Mouse (Mus musculus) heart, postnatal 0 days (tissue): ENCODE results near the gene Ntng2. TPM values are rescaled to one million over a fixed set of nuclear protein-coding genes. Genes with fewer than 3 reads are reported as not detected.

Experiments
- ATAC-seq: fragments of 200-750 bp; cut with Nextera tagmentation; 2 replicates; pipeline ENCODE4 v1.8.0; 2017; ENCODE audit warnings: low read depth, moderate number of reproducible peaks, moderate library complexity; ENCODE audit not compliant: insufficient read depth
- DNase-seq: peaks from one replicate; pipeline ENCODE4 v3.0.0-alpha.2; 2016; ENCODE audit warnings: low spot score
- H3K27ac ChIP-seq: fragments of 300-500 bp; sonication (generic); 2 replicates; pipeline ENCODE4 v1.5.1; 2014; ENCODE audit warnings: low read depth, mild to moderate bottlenecking
- H3K27me3 ChIP-seq: fragments of 300-500 bp; sonication (generic); 2 replicates; pipeline ENCODE4 v1.6.1; 2014; ENCODE audit warnings: low read length, mixed read lengths; ENCODE audit not compliant: control insufficient read depth, insufficient read depth
- H3K36me3 ChIP-seq: fragments of 300-500 bp; sonication (generic); replicated peaks from 2 replicates; pipeline ENCODE4 v1.6.1; 2014; ENCODE audit warnings: low read length, mixed read lengths; ENCODE audit not compliant: control insufficient read depth, insufficient read depth
- H3K4me1 ChIP-seq: fragments of 300-500 bp; sonication (generic); 2 replicates; pipeline ENCODE4 v1.6.1; 2014; ENCODE audit warnings: antibody characterized with exemption; ENCODE audit not compliant: control insufficient read depth, insufficient read depth
- H3K4me2 ChIP-seq: fragments of 300-500 bp; sonication (generic); 2 replicates; pipeline ENCODE4 v1.6.1; 2014; ENCODE audit warnings: low read depth, mild to moderate bottlenecking, low read length, moderate library complexity
- H3K4me3 ChIP-seq: fragments of 300-500 bp; sonication (generic); 2 replicates; pipeline ENCODE4 v1.5.1; 2014; ENCODE audit warnings: low read depth, low read length
- H3K9ac ChIP-seq: fragments of 300-500 bp; sonication (generic); replicated peaks from 2 replicates; pipeline ENCODE4 v1.6.1; 2014; ENCODE audit warnings: low read depth, low read length, mixed read lengths
- H3K9me3 ChIP-seq: fragments of 300-500 bp; sonication (generic); replicated peaks from 2 replicates; pipeline ENCODE4 v1.6.1; 2016; ENCODE audit warnings: low read length; ENCODE audit not compliant: control insufficient read depth
- CTCF ChIP-seq: IDR thresholded peaks from 2 replicates; pipeline ENCODE4 v1.5.1; 2016; ENCODE audit warnings: antibody characterized with exemption, control low read depth, low read depth
- EP300 ChIP-seq: IDR thresholded peaks from 2 replicates; pipeline ENCODE4 v1.6.1; 2016; ENCODE audit warnings: antibody characterized with exemption, low read depth
- WGBS: fragments of 180-500 bp; shearing (Covaris S2); extraction: QIAGEN DNeasy Blood & Tissue Kit; methylation state at CpG from one replicate; pipeline ENCODE4 v1.1.7; 2014; 5-methylcytosine and 5-hydroxymethylcytosine counted together
- polyA plus RNA-seq: library from polyadenylated mRNA; unstranded; fragments of >200 nt; fragmentation: Nextera tagmentation; extraction: Ambion mirVana; gene quantifications from 2 replicates; pipeline ENCODE4 v1.2.1, GENCODE M21; 2015
- total RNA-seq: library from RNA; depleted of rRNA; stranded (reverse); fragments of >200 nt; gene quantifications from 2 replicates; pipeline ENCODE4 v1.2.3, GENCODE M21; 2014; ENCODE audit warnings: low replicate concordance

The Ntng2 gene
- total and polyA plus RNA-seq, 2 experiments from 2014 or later: 0.12 to 0.73 TPM

GRCm38 (mm10) chr2:29223591-29224262 lies 29.1 kb downstream of the Ntng2 start:
- H3K9ac ChIP-seq: no peak overlapping the region
- H3K9me3 ChIP-seq: no peaks in the 10 kb centered on the region
- H3K4me2 ChIP-seq: no peak overlapping the region
- 49% methylated on average over 7 of the region's 7 CpGs for WGBS
- no peaks in the 10 kb centered on the region for H3K4me1 ChIP-seq
- no peak for TF ChIP-seq CTCF
- no peak for TF ChIP-seq EP300
- no peak overlapping the region for H3K27ac ChIP-seq
- H3K4me3 ChIP-seq: no peak overlapping the region
- DNase-seq (no peak), ATAC-seq (no peak)
- H3K36me3 ChIP-seq: no peaks in the 10 kb centered on the region
- 0 out of 2 replicates have a peak, but pooled peaks cover 5% of the 10 kb centered on the region for H3K27me3 ChIP-seq

DNA sequence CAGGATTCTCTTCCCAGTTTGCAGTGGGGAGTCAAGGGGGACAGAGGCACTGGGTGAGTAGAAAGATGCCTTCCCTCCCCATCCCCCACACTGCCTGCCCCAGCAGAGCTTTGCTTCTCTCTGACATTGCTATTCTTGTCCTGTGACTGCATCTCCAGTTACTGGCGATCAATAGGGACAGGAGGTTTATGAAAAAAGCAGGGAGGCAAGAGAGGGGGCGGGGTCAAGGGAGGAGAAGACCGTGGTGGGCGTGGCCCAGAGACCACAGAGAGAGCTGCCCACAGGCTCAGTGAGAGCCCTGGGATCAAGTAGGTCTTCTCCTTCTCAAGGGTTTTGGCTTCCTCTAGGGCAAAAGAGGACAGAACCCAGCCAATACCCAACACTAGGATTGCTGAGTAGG lies 30.5 kb downstream of the Ntng2 start:
- TF ChIP-seq EP300: no peak
- TF ChIP-seq CTCF: no peak
- Histone ChIP-seq H3K27ac (no peak overlapping the region), H3K4me1 (no peaks in the 10 kb centered on the region), H3K4me3 (no peak overlapping the region), H3K9ac (no peak overlapping the region), H3K4me2 (no peak overlapping the region), H3K27me3 (no peaks in the 10 kb centered on the region), H3K36me3 (no peaks in the 10 kb centered on the region), H3K9me3 (no peaks in the 10 kb centered on the region)
- ATAC-seq (no peak), DNase-seq (peak; percentile 11)
- WGBS: 3% methylated on average over 4 of the region's 4 CpGs

DNA sequence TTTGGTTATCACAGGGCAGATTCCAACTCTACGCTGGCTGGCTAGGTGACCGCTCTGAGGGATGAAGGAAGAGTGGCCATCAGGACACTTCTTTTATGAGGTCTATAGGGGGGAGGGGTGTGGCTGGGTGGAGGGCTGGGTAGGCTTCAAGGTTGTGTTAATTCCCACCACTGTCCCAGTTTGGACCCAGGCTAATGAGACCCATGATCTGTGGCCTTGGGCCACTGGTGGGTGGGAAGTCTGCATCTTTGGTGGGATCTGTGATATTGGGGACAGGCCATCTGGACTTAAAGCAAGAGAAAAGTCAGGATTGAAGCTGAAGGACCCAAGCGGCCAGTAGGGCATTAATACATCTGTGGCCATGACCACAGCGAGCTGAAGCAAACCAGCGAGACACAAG lies 34.0 kb downstream of the Ntng2 start:
- Histone ChIP-seq H3K9ac (no peak overlapping the region), H3K4me3 (no peak overlapping the region), H3K27ac (no peak overlapping the region), H3K27me3 (no peaks in the 10 kb centered on the region), H3K4me1 (no peaks in the 10 kb centered on the region), H3K4me2 (no peak overlapping the region), H3K9me3 (no peaks in the 10 kb centered on the region), H3K36me3 (no peaks in the 10 kb centered on the region)
- 82% methylated on average over 5 of the region's 5 CpGs for WGBS
- ATAC-seq (no peak), DNase-seq (no peak)
- TF ChIP-seq CTCF (no peak), EP300 (no peak)

DNA sequence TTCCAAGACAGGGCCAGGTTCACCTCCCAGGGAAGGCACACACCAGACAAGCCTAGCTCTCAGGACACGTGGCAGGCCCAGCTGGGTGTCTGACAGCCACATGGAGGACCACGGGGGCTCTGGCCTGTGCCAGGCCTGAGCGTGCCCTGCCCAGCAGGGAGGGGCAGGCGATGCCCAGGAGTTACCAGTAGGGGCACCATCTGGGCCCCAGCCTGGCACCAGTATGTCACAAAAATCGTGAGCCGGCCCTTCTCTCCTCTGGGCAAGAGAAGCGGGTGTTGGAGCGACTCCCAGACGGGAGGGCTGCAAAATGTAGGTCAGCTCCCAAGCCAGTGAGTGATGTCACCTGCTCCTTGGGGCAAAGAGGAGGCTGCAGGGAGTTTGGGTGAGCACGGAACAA lies 34.9 kb downstream of the Ntng2 start:
- ATAC-seq (peak; percentile 66; the same call in 1 of the 2 replicates), DNase-seq (peak; percentile 19)
- Histone ChIP-seq H3K4me2 (no peak overlapping the region), H3K27me3 (no peaks in the 10 kb centered on the region), H3K9ac (no peak overlapping the region), H3K9me3 (no peaks in the 10 kb centered on the region), H3K27ac (no peak overlapping the region), H3K36me3 (no peaks in the 10 kb centered on the region), H3K4me3 (no peak overlapping the region), H3K4me1 (no peaks in the 10 kb centered on the region)
- no peak for TF ChIP-seq EP300
- TF ChIP-seq CTCF: peak; percentile 34
- WGBS: 43% methylated on average over 10 of the region's 10 CpGs

GRCm38 (mm10) chr2:29217042-29217441 lies 35.8 kb downstream of the Ntng2 start:
- TF ChIP-seq EP300 (no peak), CTCF (no peak)
- no peaks in the 10 kb centered on the region for H3K9me3 ChIP-seq
- WGBS: 81% methylated on average over 5 of the region's 5 CpGs

More at GRCm38 (mm10) chr2:29217042-29217441, 35.8 kb downstream of the Ntng2 start:
- no peaks in the 10 kb centered on the region for H3K27me3 ChIP-seq
- no peak overlapping the region for H3K27ac ChIP-seq
- ATAC-seq (no peak), DNase-seq (no peak)
- H3K4me1 ChIP-seq: no peaks in the 10 kb centered on the region
- H3K9ac ChIP-seq: no peak overlapping the region
- no peaks in the 10 kb centered on the region for H3K36me3 ChIP-seq
- H3K4me2 ChIP-seq: no peak overlapping the region
- no peak overlapping the region for H3K4me3 ChIP-seq
